Mouse (Mus musculus): ENCODE measurements at regions not wholly inside any gene's neighbourhood (a gene's known extent, or its start where the extent isn't known, plus 50 kb on each side); places are given as distances from the start of the nearest gene placed in this dataset.

DNA sequence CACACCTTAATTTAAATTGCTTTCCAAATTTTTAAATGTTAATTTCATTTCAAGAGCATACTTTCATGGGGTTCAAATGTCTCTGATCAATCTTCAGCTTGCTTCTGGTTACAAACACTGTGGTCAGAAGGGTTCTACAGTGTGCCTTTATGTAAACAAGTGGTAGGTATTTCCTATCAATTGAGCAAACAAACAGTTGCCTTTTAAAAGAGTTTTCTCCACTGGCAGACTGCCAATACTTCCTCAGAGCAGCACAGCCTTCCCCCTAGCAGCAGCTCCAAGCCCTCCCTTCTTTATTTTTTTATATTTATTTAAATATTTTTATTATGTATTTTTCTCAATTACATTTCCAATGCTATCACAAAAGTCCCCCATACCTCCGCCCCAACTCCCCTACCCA, 977.8 kb downstream of the Fstl5 start:
- no peak overlapping the region for H3K27ac ChIP-seq (ENCODE audit: low read depth, low read length)
- no peak overlapping the region for H3K9ac ChIP-seq
- H3K9me3 ChIP-seq (ENCODE audit: low read length): no peaks in the 10 kb centered on the region
- DNase-seq: peak; percentile 4
- ATAC-seq: no peak
- 90% methylated on average over 1 of the region's 1 CpGs for WGBS
- H3K4me1 ChIP-seq (ENCODE audit: insufficient read depth): no peaks in the 10 kb centered on the region
- no peaks in the 10 kb centered on the region for H3K36me3 ChIP-seq (ENCODE audit: insufficient read depth)
- H3K4me2 ChIP-seq (ENCODE audit: low read depth): no peak overlapping the region
- H3K4me3 ChIP-seq (ENCODE audit: low read depth, low read length): no peak overlapping the region
- no peak for TF ChIP-seq CTCF (IDR thresholded peaks at IDR 0.05; ENCODE audit: low read depth)
- no peaks in the 10 kb centered on the region for H3K27me3 ChIP-seq (ENCODE audit: insufficient read depth, low read length)

DNA sequence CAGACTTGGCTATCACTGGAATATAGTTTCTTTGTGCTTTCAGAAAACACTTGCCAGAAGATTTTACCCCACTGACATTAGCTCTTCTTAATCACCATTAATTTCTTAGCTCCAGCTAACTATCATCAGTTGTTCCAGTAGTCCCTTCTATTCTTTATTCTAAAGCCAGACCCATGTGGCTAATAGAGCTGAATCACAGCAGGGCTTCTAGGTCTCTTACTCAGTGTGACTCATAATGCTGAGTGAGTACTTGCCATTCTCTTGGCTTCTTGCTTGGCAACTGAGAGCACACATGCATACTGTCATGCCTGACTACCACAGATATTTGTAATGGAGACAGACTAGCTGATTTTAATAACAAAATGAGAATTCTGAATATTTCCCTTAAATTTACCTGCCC, 1001.0 kb downstream of the Fstl5 start:
- Histone ChIP-seq H3K4me2 (ENCODE audit: low read depth) (no peak overlapping the region), H3K27ac (ENCODE audit: low read depth, low read length) (no peak overlapping the region), H3K4me1 (ENCODE audit: insufficient read depth) (no peaks in the 10 kb centered on the region), H3K27me3 (ENCODE audit: insufficient read depth, low read length) (no peaks in the 10 kb centered on the region), H3K9me3 (ENCODE audit: low read length) (no peaks in the 10 kb centered on the region), H3K4me3 (ENCODE audit: low read depth, low read length) (no peak overlapping the region), H3K36me3 (ENCODE audit: insufficient read depth) (no peaks in the 10 kb centered on the region), H3K9ac (no peak overlapping the region)
- no peak for TF ChIP-seq CTCF (IDR thresholded peaks at IDR 0.05; ENCODE audit: low read depth)
- DNase-seq: no peak
- no peak for ATAC-seq

DNA sequence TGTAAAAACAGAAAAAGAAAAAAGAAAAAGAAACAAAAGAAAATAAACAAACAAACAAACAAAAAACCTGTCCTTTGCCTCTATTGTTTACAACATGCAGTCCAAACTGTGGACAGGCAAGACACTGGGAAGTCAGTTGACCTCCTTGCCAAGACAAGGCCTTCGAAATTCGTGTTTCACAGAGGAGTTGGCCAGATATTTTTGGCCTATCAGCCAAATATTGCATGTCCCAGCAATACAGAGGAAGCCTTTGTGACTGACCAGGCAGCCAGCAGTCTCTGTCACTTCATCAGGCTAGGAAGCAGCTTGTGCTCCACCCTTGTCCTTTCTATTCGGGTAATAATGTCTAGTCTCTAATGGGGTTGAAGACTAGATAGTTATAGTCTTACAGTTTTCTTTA, 1017.7 kb downstream of the Fstl5 start:
- no peak for TF ChIP-seq CTCF (IDR thresholded peaks at IDR 0.05; ENCODE audit: low read depth)
- Histone ChIP-seq H3K4me3 (ENCODE audit: low read depth, low read length) (no peak overlapping the region), H3K36me3 (ENCODE audit: insufficient read depth) (no peaks in the 10 kb centered on the region), H3K27me3 (ENCODE audit: insufficient read depth, low read length) (no peaks in the 10 kb centered on the region), H3K9ac (no peak overlapping the region), H3K4me2 (ENCODE audit: low read depth) (no peak overlapping the region), H3K9me3 (ENCODE audit: low read length) (no peaks in the 10 kb centered on the region), H3K4me1 (ENCODE audit: insufficient read depth) (no peaks in the 10 kb centered on the region), H3K27ac (ENCODE audit: low read depth, low read length) (no peak overlapping the region)
- 82% methylated on average over 3 of the region's 3 CpGs for WGBS
- no peak for ATAC-seq
- DNase-seq: no peak

DNA sequence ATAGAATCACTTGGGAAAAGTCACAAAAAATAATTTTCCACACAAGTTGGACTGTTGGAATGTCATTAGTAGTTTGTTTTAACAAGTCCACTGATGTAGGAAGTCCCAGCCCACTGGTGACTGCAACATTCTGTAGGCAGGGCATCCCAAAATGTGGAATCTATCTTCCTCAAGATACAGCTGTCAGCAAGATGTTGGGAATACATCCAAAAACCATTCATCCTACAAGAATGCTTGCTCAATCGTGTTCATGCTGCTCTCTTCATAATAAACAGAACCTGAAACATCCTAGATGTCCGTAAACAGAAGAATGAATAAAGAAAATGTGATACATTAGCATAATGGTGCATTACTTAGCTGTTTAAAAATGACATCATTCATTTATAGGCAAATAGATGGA, 1038.9 kb downstream of the Fstl5 start:
- TF ChIP-seq CTCF (IDR thresholded peaks at IDR 0.05; ENCODE audit: low read depth): no peak
- Histone ChIP-seq H3K4me1 (ENCODE audit: insufficient read depth) (no peaks in the 10 kb centered on the region), H3K27ac (ENCODE audit: low read depth, low read length) (no peak overlapping the region), H3K36me3 (ENCODE audit: insufficient read depth) (no peaks in the 10 kb centered on the region), H3K27me3 (ENCODE audit: insufficient read depth, low read length) (no peaks in the 10 kb centered on the region), H3K4me2 (ENCODE audit: low read depth) (no peak overlapping the region), H3K9me3 (ENCODE audit: low read length) (no peaks in the 10 kb centered on the region), H3K4me3 (ENCODE audit: low read depth, low read length) (no peak overlapping the region), H3K9ac (no peak overlapping the region)
- no peak for ATAC-seq
- 73% methylated on average over 2 of the region's 2 CpGs for WGBS
- no peak for DNase-seq

DNA sequence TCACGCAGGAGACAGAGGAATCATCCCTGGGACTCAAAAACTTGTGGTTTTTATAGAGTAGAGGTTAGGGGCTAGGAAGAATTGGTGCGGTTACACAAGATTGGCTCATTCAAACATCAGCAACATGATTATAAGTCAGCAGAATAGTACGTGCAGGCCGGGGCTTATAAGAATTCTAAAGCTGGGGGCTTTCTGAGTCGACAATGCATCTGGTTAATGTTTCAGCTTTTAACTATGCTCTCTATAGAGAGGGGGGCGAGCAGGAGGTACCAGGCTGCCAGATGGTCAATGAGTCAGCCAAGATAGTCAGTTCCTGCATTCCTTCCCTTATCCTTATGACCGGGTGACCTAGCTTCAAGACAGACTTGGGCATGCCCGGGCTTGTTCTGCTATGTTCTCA, 1046.5 kb downstream of the Fstl5 start:
- ATAC-seq (no peak), DNase-seq (no peak)
- H3K4me1 ChIP-seq (ENCODE audit: insufficient read depth): no peaks in the 10 kb centered on the region
- no peak overlapping the region for H3K4me3 ChIP-seq (ENCODE audit: low read depth, low read length)
- no peaks in the 10 kb centered on the region for H3K9me3 ChIP-seq (ENCODE audit: low read length)
- 91% methylated on average over 8 of the region's 8 CpGs for WGBS
- H3K27me3 ChIP-seq (ENCODE audit: insufficient read depth, low read length): no peaks in the 10 kb centered on the region
- H3K9ac ChIP-seq: no peak overlapping the region
- no peaks in the 10 kb centered on the region for H3K36me3 ChIP-seq (ENCODE audit: insufficient read depth)
- H3K27ac ChIP-seq (ENCODE audit: low read depth, low read length): no peak overlapping the region
- no peak for TF ChIP-seq CTCF (IDR thresholded peaks at IDR 0.05; ENCODE audit: low read depth)
- H3K4me2 ChIP-seq (ENCODE audit: low read depth): no peak overlapping the region

DNA sequence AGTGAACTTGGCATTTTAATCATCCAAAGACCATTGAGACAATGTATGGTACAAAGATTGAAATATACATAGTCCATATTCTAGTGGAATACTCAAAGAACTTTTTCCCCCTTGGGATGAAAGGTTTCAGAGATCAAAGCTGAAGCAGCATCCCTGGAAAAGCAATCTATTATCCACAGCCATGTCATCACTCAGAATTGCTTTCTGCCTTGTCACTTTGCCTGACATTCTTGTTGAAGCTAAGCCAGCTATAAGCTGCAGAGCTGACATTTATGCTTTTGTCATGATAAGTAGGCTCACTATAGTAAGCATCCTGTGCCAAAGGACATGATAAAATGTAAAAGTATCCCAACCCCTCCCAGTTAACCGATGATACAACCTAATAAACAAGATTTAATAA, 1077.6 kb downstream of the Fstl5 start:
- Histone ChIP-seq H3K9me3 (ENCODE audit: low read length) (no peaks in the 10 kb centered on the region), H3K4me2 (ENCODE audit: low read depth) (no peak overlapping the region), H3K27ac (ENCODE audit: low read depth, low read length) (no peak overlapping the region), H3K4me1 (ENCODE audit: insufficient read depth) (no peaks in the 10 kb centered on the region), H3K9ac (no peak overlapping the region), H3K27me3 (ENCODE audit: insufficient read depth, low read length) (no peaks in the 10 kb centered on the region), H3K36me3 (ENCODE audit: insufficient read depth) (no peaks in the 10 kb centered on the region), H3K4me3 (ENCODE audit: low read depth, low read length) (no peak overlapping the region)
- WGBS: 69% methylated on average over 1 of the region's 1 CpGs
- DNase-seq (no peak), ATAC-seq (no peak)
- no peak for TF ChIP-seq CTCF (IDR thresholded peaks at IDR 0.05; ENCODE audit: low read depth)

DNA sequence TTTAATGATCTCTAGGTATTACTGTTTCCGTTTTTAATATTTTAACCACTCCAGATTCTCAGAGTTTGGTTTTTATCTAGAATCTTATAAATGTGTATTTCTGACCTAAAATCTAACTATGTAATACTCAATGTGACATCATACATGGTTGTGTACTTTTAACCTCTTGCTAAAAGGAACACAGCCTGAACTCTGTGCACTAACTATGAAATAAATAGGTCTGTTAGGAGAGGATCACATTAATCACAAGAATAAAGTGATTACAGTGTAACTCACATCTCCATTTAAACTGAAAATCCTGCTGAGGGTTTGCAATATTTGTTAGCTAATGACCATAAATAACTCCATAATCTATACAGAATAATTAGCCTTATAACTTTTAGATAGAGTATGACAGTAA, 1123.8 kb downstream of the Fstl5 start:
- Histone ChIP-seq H3K4me3 (ENCODE audit: low read depth, low read length) (no peak overlapping the region), H3K4me1 (ENCODE audit: insufficient read depth) (no peaks in the 10 kb centered on the region), H3K27ac (ENCODE audit: low read depth, low read length) (no peak overlapping the region), H3K4me2 (ENCODE audit: low read depth) (no peak overlapping the region), H3K9ac (no peak overlapping the region), H3K27me3 (ENCODE audit: insufficient read depth, low read length) (no peaks in the 10 kb centered on the region), H3K9me3 (ENCODE audit: low read length) (no peaks in the 10 kb centered on the region), H3K36me3 (ENCODE audit: insufficient read depth) (no peaks in the 10 kb centered on the region)
- TF ChIP-seq CTCF (IDR thresholded peaks at IDR 0.05; ENCODE audit: low read depth): no peak
- 95% methylated on average over 1 of the region's 1 CpGs for WGBS
- DNase-seq (no peak), ATAC-seq (no peak)

DNA sequence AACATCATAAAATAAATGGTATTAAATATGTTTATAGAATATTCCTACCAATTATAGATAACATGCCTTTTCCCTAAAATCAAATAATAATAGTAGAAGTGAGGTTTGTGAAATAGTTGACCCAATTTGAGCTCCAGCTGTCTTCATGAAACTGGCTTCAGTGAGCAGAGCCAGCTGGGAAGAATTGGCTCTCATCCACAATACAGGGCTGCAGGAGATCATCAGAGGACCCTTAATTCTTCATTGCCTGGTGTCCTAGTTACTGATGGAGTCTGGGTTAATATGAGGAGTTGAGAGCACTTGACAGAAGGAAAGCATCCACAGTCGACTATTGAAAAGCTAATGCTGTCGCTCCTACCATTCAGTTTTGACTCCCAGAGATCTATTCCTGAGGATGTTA, 1124.2 kb downstream of the Fstl5 start:
- H3K9ac ChIP-seq: no peak overlapping the region
- H3K4me1 ChIP-seq (ENCODE audit: insufficient read depth): no peaks in the 10 kb centered on the region
- no peak overlapping the region for H3K4me3 ChIP-seq (ENCODE audit: low read depth, low read length)
- 54% methylated on average over 2 of the region's 2 CpGs for WGBS
- H3K27me3 ChIP-seq (ENCODE audit: insufficient read depth, low read length): no peaks in the 10 kb centered on the region
- no peaks in the 10 kb centered on the region for H3K9me3 ChIP-seq (ENCODE audit: low read length)
- TF ChIP-seq CTCF (IDR thresholded peaks at IDR 0.05; ENCODE audit: low read depth): no peak
- no peak overlapping the region for H3K27ac ChIP-seq (ENCODE audit: low read depth, low read length)
- peak; percentile 15 for DNase-seq
- no peaks in the 10 kb centered on the region for H3K36me3 ChIP-seq (ENCODE audit: insufficient read depth)
- no peak for ATAC-seq
- H3K4me2 ChIP-seq (ENCODE audit: low read depth): no peak overlapping the region

Measured in forebrain, postnatal 0 days (tissue).